Mouse (Mus musculus): ENCODE data around the gene Epx.
"Not testable (repeated sequence)": the region's sequence is repeated elsewhere in the genome, so short reads cannot be mapped to it uniquely, and the experiment has no call there.

Epx gene

DNA sequence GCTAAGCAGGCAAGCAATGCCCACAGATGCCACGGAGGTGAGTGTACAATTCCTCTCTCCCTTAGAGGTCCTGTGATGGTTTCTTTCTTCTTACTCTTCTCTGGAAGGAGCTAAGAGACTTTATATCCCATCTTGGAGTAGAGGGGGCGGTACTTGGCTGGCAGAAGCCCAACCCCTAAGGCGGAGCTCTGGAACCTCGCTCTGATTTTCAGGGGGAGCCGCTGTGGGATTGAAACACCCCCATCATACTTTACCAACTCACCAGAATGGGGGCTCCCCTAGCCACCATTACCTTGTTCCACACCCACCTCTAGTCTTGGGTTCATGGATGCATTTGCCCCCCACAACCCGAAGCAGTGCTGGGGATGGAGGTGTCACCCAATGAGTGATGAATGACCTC lies at the start of gene Epx:
Gene Epx, minus strand, starts transcription at position 101 of the 400 bp plus-strand sequence.
- DNase-seq (ENCODE audit: low spot score) = no peak

DNA sequence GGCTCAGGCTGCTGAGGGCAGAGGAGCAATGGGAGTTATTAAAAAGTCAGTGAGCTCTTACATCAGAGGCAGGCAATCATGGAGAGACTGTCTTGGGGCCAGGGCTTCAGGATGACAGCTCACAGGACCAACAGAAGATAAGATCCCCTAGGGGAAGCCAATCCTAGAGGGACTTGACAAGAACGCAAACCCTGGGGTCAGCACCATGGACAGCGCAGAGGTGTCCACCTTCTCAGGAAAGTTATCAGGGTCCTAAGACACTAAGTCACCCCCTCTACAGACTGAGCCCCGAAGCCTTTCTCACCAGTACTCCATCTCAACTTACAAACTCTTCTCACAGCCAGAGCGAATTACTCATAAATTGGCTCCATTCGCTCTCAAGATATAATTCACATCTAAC lies 45.6 kb upstream of the Epx start, which contains the start of gene Olfr464:
Gene Olfr464, minus strand, starts transcription at position 2 of the 400 bp plus-strand sequence.
- DNase-seq (ENCODE audit: low spot score) = peak; percentile 88

DNA sequence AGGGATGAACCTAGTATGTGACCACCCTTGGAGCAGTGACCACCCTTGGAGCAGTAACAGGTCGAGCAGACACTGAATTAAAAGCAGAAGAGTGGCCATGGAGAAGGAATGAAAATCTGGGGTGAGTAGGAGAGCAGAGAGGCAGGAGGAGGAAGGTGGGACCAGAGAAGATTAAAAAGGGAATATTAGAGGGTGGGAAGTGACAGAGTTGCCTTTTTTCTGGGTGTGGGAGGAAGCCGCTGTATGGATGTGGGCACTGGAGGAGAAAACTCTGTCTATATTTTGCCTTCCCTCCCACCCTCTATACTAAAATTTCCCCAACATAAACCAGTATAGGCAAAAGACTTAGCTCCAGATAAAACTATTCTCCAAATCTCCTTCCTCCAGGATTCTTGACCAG lies 45.0 kb upstream of the Epx start:
- no peak for DNase-seq (ENCODE audit: low spot score)

DNA sequence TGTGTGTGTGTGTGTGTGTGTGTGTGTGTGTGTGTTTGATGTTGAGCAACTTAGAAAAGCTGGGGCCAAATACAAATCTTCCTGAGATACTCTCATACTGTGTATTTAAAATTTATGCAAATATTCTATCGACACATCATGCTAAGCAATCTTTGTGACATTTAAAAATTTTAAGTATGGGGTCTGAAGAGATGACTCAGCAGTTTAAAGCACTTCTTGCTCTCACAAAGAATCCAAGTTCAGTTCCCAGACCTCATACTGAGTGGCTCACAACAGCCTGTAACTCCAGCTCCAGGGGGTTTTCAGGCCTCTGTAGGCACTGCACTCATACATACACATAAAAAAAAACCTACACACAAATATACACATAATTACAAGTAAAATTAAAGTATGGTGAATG lies 40.7 kb upstream of the Epx start:
- no peak for DNase-seq (ENCODE audit: low spot score)

DNA sequence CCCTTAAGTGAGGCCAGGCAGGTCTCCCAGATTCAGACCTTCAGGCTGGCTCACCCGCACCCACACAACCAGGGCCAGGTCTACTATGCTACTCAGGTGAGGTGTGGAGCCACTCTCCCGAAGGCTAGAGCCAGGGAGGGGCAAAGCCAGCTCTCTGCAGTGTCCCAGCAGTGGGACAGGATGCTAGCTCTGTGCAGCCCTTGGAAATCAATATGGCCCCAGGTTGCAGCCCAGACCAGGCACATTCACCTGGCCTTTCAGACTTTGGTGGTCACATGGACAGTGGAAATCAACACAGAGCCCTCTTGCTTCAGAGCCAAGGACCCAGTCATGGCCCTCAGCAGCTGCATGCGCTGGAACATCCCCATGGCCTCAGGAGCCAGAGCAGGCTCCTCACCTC lies 29.0 kb upstream of the Epx start:
- no peak for DNase-seq (ENCODE audit: low spot score)

DNA sequence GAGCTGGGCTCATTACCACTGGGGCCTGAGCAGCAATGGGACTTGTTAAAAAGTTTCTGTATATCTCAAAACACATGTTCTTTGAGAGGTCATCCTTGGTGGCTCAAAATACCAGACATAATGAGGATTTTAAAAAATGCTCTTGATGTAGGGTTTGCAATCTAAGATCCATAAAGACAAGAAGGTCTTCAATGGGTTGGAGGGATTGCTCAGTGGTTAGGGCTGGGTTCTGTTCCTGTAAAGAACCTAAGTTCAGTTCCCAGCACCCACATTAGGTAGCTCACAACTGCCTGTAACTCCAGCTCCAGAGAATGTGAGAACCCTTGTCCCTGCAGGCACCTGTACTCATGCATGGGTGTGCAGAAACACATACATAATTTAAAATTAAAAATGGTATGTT lies 22.0 kb upstream of the Epx start, which contains the start of gene Olfr463:
Gene Olfr463, minus strand, starts transcription at position 101 of the 400 bp plus-strand sequence.
- DNase-seq (ENCODE audit: low spot score) = no peak

DNA sequence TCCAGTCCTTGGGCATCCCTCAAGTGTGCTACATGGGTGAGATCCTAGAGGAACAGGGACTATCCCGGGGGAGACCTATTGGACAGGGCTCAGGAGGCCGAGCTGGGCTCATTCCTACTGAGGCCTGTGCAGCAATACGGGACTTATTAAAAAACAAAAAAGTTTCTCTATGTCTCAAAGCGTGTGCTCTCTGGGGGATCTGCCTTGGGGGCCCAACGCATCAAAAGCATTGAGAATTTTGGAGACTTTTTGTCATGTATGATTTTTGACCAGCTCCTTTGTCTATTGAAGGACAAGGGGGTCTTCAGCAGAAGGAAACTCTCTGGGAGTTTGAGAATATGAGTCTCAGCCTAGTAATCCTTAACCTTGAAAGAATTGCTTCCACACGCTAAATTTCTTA lies 16.8 kb upstream of the Epx start, which contains the start of gene Olfr462:
Gene Olfr462, minus strand, starts transcription at position 101 of the 400 bp plus-strand sequence.
- no peak for DNase-seq (ENCODE audit: low spot score)

DNA sequence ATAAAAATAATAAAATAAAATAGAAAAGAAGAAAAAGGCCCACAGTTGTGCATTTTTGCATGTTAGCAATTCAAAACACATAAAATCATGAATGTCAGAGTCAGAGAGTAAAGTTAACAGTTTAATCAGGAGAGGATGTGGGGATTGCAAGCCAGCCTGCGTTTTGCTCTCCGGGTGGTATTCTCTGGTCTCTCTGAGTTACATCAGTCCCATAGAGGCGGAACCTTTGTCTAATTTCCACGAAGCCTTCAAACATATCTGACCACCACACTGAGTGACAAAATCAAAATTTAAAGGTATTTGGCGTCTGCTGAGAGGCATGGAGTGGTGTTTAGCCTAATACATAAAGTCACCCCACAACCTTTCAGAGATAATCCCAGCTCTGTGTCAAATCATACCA lies 9.5 kb upstream of the Epx start:
- no peak for DNase-seq (ENCODE audit: low spot score)

DNA sequence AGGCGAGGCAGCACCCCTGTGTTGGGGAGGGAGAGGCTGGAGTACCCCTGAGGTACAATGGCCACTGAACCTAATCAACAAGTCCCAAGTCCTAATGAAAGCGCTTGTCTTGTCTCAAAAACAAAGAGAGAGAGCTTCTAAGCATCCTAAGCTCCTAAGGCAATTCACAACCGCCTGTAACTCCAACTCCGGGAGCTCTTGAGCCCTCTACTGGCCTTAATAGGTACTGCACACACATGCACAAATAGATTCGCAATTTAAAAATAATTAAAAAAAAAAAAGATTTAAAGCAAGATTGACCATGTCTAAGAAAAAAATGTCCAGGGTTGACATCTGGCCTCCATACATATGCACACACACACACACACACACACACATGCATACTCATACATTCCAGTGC lies 8.2 kb upstream of the Epx start:
- peak; percentile 13 for DNase-seq (ENCODE audit: low spot score)

DNA sequence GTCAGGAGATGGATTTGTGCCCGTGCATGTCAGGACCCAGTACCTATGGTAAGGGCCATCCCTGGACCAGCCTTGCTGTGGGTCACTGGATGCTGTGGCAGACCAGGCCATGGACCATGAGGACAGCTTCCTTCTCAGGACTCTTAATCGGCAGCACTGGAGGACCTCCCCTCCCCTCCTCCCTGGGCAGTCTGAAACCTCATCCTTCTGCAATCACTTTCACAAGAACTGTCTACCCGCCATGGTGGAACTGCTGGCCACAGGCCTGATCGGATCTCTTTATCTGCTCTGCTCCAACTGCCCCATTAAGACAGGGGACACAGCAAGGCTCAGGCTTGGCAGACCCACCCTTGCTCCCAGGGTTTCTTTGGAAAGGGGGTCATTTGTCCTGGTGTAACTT lies 6.4 kb upstream of the Epx start:
- DNase-seq (ENCODE audit: low spot score) = no peak

DNA sequence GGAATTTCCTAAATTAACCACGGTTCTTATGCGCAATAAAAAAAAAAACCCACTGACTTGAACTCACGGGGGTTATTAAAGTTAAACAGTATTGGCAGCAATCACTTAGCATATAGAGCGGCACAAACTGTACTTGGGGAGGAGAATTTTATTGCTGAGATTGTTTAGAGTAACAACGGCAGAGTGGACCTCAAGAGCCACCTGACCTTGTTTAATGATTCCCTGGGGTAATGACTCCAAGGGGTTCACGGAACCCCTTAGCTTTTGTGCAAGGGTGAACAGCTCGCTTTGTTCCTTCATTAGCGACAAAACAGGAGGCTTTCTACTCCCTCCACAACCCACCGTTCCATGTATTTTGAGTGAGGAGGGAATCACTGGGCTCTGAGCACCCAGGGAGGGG lies 4.5 kb upstream of the Epx start:
- DNase-seq (ENCODE audit: low spot score) = no peak

DNA sequence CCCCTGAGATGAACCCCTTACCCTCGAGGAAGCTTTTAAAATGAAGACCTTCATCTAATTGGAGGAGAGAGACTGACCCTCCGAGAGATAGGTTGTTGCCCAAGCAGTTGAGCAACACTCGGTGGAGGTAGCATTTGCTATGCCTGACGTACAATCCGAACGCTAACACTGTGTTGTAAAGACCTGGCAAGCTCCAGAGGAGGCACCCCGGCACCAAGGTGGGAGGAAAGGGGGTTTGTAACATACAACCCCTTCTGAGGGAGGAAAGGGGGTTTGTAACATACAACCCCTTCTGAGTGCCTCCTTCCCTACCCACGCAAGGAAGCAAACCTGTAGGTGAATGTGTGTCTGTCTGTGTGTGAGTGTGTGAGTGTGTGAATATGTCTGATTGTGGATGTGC lies 3.6 kb downstream of the Epx start:
- no peak for DNase-seq (ENCODE audit: low spot score)

DNA sequence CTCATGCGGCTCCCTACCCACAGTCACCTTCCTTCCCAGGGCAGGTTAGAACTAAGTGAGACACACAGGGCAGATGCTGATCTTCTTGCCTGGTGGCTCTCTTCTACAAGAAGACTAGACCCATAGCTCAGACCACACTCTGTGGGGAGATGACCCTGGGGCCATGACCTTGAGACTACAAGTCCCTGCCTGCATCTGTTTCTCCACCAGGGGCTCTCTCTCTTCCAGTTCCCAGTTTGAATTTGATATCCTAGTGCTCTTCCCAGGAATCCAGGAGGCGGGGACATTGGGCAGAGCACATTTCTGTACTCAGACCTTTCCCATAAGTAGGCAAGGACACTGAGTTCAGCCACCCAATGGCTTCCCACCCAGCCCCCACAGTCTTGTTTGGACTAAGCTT lies 5.2 kb downstream of the Epx start:
- DNase-seq (ENCODE audit: low spot score) = no peak

DNA sequence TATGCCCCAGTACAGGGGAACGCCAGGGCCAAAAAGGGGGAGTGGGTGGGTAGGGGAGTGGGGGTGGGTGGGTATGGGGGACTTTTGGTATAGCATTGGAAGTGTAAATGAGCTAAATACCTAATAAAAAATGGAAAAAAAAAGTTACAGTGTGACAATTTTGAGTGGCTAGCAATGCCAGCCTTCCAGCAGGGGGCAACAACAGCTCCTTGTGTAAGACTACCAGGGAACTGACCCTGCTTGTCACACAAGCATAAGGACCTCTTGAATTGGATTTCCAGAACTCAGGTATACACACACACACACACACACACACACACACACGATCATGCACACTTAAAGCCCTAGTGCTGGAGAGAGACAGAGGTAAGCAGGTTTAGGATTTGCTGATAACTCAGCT lies 8.4 kb downstream of the Epx start:
- DNase-seq (ENCODE audit: low spot score) = not testable (repeated sequence)

DNA sequence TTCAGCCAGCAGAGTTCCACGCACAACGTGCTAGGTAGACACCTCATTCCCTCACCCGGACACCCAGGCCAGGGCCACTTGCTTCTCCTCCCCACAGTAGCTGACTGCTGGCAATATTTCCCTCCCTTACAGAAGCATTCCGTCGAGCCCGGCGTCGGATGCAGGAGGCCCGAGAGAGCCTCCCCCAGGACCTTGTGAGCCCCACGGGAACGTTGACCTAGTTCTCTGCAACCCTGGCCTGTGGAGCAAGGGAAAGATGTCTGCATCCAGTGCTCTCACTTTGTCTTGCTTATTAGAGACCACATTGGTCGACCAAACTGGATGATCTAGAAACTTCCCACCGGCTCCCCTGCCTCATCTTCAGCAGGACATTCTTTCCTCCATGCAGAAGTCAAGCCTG lies 12.5 kb downstream of the Epx start:
- DNase-seq (ENCODE audit: low spot score) = no peak

DNA sequence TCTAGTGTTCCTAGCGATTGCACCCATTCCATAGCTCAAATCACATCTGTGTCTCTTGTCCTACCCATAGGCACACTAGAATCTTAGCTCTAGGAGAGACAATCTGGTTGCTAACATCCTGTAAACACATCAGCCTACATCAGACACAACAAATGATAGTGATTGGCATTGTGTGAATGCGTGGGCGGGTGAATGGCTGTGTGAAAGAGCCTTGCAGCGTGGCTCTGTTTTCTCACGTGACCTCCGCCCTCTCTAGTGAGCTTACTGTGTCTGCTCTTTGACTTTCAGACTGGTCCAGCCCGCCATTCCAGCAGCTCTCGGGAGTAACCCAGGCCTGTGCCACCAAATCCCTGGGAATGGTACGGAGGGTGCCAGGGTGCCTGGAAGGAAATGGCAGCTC lies 14.9 kb downstream of the Epx start:
- DNase-seq (ENCODE audit: low spot score) = no peak

DNA sequence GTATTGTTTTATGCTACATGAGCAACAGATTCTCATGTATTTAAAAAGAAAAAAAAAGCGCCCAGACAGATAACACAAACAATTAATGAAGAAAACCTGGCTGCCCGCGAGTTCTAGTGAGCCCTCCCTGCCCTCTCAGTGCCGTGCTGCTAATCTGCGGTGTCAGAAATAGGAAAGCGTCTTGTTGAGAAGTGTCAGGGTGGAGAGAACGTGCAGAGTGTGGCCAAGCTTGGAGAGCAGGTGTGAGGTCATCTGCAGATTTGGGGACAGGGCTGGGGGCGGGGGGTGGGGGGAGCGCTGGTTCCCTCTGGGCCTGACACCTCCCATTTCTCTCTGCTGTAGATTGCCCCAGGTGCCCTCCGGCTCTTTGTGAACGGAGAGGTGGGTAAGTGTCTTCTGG lies 16.1 kb downstream of the Epx start:
- DNase-seq (ENCODE audit: low spot score) = no peak

DNA sequence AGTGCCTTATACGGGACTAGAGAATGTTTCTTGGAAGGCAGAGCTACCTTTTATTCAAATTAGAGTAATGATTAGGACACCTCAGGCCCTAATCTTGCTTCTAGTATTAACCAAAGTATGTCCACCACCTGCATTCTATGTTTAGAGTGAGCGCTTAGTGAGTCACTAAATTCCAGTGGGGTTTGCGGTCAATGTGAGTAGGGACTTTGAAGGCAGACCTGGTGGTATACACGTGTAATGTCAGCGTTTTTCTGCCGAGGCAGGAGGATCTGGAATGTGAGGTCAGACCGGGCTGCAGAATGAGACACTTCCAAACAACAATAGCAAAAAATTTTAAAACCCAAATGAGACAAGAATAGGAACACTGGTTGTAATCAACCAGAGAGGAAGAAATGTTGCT lies 20.8 kb downstream of the Epx start:
- no peak for DNase-seq (ENCODE audit: low spot score)

DNA sequence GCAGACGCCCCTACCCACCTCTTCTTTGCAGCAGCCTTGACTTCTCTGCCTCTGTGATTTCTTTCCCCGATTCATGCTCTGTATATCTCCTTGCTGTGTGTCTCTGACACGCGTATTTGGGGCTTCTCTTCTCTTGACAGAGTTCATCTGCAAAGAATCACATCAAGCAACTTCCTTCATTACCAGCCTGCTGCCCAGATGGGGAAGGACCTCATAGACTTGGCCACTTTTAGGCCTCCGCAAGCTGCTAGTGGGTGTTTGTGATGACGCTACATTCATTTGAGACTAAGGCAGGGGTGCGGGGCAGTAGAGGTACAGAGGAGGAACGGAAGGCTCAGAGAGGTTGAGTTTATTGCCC lies 21.8 kb downstream of the Epx start:
- peak; percentile 15 for DNase-seq (ENCODE audit: low spot score)

DNA sequence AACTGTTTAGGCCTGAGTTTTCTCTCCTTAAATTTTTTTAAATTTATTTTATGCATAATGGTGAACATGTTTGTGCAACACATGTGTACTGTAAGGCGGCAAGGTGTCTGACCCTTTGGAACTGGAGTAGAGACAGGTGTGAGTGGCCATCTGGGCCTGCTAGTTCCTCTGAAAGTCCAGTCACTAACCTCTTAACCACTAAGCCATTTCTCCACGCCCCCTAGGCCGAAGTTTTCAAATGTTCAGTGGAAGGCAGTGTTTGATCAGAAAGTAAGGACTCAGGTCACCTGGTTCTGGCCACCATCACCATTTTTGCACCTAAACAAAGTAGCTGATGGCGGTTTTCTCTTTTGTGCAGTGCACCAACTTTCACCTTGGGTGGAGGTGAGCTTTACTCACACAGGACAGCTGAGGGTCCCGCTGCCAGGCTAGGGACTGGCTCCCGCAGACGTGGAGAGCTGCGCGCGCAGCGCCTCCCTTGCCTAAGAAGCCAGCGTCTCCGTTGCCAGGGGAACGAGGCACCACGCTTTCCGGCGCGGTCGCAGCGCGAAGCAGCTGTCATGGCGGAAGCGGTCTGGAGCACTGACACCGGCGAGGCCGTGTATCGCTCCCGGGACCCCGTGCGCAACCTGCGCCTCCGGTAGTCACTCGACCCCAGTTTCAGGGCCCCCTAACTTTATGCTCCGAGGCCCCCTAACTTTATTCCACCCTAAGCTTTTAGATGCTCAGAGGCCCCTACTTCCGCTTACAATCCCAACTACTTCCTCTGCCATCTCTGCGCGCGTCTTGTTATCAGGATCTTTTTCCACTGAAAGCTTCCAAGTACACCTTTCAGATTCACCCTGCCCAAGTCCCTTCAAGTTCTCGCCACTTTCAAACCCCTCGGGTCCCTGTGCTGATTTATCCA lies 22.4 kb downstream of the Epx start, which contains the start of gene Mks1:
Gene Mks1, plus strand, starts transcription at position 526 of the 907 bp plus-strand sequence.
- peak; percentile 99 for DNase-seq (ENCODE audit: low spot score)

DNA sequence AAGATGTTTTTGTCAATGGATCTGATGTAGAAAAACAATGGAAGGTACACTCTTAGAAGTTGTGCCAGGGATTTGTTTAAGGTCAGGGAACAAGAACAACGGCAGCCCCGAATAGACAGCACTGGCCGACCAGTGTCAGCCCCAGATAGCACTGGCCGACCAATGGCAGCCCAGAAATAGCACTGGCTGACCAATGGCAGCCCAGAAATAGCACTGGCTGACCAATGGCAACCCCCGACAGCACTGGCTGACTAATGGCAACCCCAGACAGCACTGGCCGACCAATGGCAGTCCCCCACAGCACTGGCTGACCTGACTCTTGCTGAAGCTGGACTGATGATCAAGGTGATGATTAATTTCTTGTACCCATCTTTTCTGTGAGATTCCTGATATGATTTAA lies 27.5 kb downstream of the Epx start:
- DNase-seq (ENCODE audit: low spot score) = peak; percentile 30

DNA sequence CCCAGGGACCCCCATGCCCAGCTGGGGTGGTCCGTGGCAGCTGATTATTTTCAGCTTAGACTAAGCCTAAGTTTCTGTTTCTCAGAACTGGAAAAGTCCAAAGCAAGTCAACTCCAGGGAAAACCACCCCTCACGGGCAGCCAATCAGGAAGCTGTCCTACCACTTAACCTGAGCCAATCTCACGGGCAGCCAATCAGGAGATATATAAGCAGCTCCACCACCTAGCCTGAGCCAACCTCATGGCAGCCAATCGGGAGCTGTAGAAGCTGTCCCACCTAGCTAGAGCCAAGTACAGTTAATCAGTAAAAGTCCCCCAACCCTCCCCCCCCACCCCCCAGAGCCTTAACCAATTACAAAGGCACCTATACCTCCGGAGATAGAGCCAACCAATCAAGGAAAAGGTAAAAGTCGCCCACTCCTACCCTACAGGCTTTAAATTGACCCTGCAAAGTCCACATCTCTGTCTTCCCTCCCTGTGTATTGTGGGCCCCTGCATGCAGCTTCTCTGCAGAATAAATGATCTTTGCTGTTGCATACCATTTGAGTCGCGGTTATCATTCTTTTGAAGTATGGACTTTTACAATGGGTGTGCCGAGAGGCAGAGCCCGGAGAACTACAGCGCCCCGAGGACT lies 28.3 kb downstream of the Epx start:
- DNase-seq (ENCODE audit: low spot score) = no peak

DNA sequence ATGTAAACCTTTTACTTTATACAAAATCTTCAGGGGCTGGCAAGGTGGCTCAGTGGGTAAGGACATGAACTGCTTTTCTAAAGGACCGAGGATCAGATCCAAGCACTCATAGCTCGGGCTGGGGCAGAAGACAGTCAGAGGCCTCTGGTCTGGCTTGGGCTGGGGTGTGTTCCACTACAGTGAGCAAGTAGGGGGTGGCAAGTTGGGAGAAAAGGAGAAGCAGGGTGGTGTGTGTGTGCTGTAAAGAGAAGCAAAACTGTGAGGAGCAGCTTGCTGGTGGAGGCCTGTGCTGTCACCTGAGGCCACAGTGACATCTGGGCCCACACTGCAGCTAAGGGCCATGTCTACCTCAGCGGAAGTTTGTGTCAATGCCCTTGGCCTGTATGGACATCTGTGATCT lies 33.9 kb downstream of the Epx start:
- no peak for DNase-seq (ENCODE audit: low spot score)
